Mouse (Mus musculus) neural tube, embryonic 13.5 days (tissue): Measurements from ENCODE around the gene Grcc10. TPM values are rescaled to one million over a fixed set of nuclear protein-coding genes. Genes with fewer than 3 reads are reported as not detected.
A peak's percentile ranks its signal among the peaks of the same experiment; 100 is the strongest.

Experiments
- ATAC-seq: fragments of 200-750 bp; cut with Nextera tagmentation; 2 replicates; pipeline ENCODE4 v1.8.0; 2017; ENCODE audit warnings: low read depth, mild to moderate bottlenecking, moderate TSS enrichment, moderate library complexity
- H3K27ac ChIP-seq: fragments of 300-500 bp; sonication (generic); replicated peaks from 2 replicates; pipeline ENCODE4 v1.5.1; 2015; ENCODE audit warnings: moderate library complexity, mild to moderate bottlenecking, inconsistent platforms
- H3K27me3 ChIP-seq: fragments of 300-500 bp; sonication (generic); 2 replicates; pipeline ENCODE4 v1.6.1; 2015; ENCODE audit warnings: mild to moderate bottlenecking, inconsistent platforms
- H3K36me3 ChIP-seq: fragments of 300-500 bp; sonication (generic); 2 replicates; pipeline ENCODE4 v1.6.1; 2015; ENCODE audit warnings: mild to moderate bottlenecking, inconsistent platforms
- H3K4me1 ChIP-seq: fragments of 300-500 bp; sonication (generic); replicated peaks from 2 replicates; pipeline ENCODE4 v1.6.1; 2015; ENCODE audit warnings: inconsistent platforms
- H3K4me2 ChIP-seq: fragments of 300-500 bp; sonication (generic); 2 replicates; pipeline ENCODE4 v1.6.1; 2015; ENCODE audit warnings: inconsistent platforms, mild to moderate bottlenecking, moderate library complexity
- H3K4me3 ChIP-seq: fragments of 300-500 bp; sonication (generic); 2 replicates; pipeline ENCODE4 v1.5.1; 2015; ENCODE audit warnings: mild to moderate bottlenecking, inconsistent platforms
- H3K9ac ChIP-seq: fragments of 300-500 bp; sonication (generic); 2 replicates; pipeline ENCODE4 v1.6.1; 2015; ENCODE audit warnings: moderate library complexity, mild to moderate bottlenecking, inconsistent platforms
- H3K9me3 ChIP-seq: fragments of 300-500 bp; sonication (generic); 2 replicates; pipeline ENCODE4 v1.6.1; 2016; ENCODE audit warnings: inconsistent platforms
- WGBS: fragments of 180-500 bp; shearing (Covaris S2); methylation state at CpG from one replicate; pipeline ENCODE4 v1.1.7; 2015; 5-methylcytosine and 5-hydroxymethylcytosine counted together
- microRNA counts: library from miRNA; unstranded; fragments of <30 nt; microRNA quantifications from one replicate; lab custom pipeline; 2016
- microRNA-seq: library from miRNA; unstranded; fragments of <30 nt; microRNA quantifications from one replicate; pipeline ENCODE4, GENCODE M21; 2016
- polyA plus RNA-seq: library from polyadenylated mRNA; unstranded; fragments of >200 nt; fragmentation: Nextera tagmentation; extraction: Ambion mirVana; gene quantifications from 2 replicates; pipeline ENCODE4 v1.2.1, GENCODE M21; 2015

Grcc10 gene
- polyA plus RNA-seq, 1 experiment from 2014 or later: 693 TPM

GRCm38 (mm10) chr6:124690517-124690916, 50.7 kb downstream of the Grcc10 start:
- no peak overlapping the region for H3K4me2 ChIP-seq
- H3K9ac ChIP-seq: no peak overlapping the region
- H3K4me1 ChIP-seq: peaks cover 17% of the 10 kb centered on the region; the same call in 1 of the 2 replicates
- 93% methylated on average over 3 of the region's 3 CpGs for WGBS
- H3K4me3 ChIP-seq: no peak overlapping the region
- H3K36me3 ChIP-seq: no peaks in the 10 kb centered on the region
- no peak overlapping the region for H3K27ac ChIP-seq
- no peak for ATAC-seq
- no peaks in the 10 kb centered on the region for H3K9me3 ChIP-seq
- H3K27me3 ChIP-seq: no peaks in the 10 kb centered on the region

MicroRNAs encoded within 50 kb of the gene (microRNA counts, 519-probe panel; counts per million panel counts)
- microRNA mmu-miR-141 (lab: Ali Mortazavi, UCI) (not detected), microRNA mmu-miR-200c (lab: Ali Mortazavi, UCI) (not detected)

Small RNAs within 50 kb of the gene (microRNA-seq; reads per million reads assigned to microRNA genes)
- gene Mir141: 4.7 reads per million, percentile 19 among the genes with 10 or more reads in this experiment
- gene Mir200c: 30.7 reads per million, percentile 39 among the genes with 10 or more reads in this experiment

Other genes with a start within 250 kb of the Grcc10 start
- 0.22 and 0.54 TPM in 2 replicates for gene C1rl, start 248.3 kb downstream of the Grcc10 start, polyA plus RNA-seq
- gene C1ra, start 229.0 kb downstream of the Grcc10 start, polyA plus RNA-seq: 0.12 and 0.14 TPM in 2 replicates
- gene C1s1, start 199.0 kb downstream of the Grcc10 start, polyA plus RNA-seq: 0.30 and 0.39 TPM in 2 replicates
- not detected in 2 replicates for gene C1rb, start 171.1 kb downstream of the Grcc10 start, polyA plus RNA-seq
- gene C1s2, start 105.3 kb downstream of the Grcc10 start, polyA plus RNA-seq: 0.12 TPM in 1 of 2 replicates, not detected in the other
- gene Lpcat3, start 78.3 kb downstream of the Grcc10 start, polyA plus RNA-seq: 43.2 and 43.7 TPM in 2 replicates
- gene Emg1, start 29.2 kb downstream of the Grcc10 start, polyA plus RNA-seq: 110 and 120 TPM in 2 replicates
- 259 and 270 TPM in 2 replicates for gene Phb2, start 29.0 kb downstream of the Grcc10 start, polyA plus RNA-seq
- 6.0 and 7.9 TPM in 2 replicates for gene Ptpn6, start 2.7 kb downstream of the Grcc10 start, polyA plus RNA-seq
- not detected in 2 replicates for gene Gm45234, start 14.6 kb upstream of the Grcc10 start, polyA plus RNA-seq
- 21.0 and 23.1 TPM in 2 replicates for gene Atn1, start 15.2 kb upstream of the Grcc10 start, polyA plus RNA-seq
- gene Eno2, start 28.3 kb upstream of the Grcc10 start, polyA plus RNA-seq: 67.2 and 69.8 TPM in 2 replicates
- 0.57 and 2.1 TPM in 2 replicates for gene Lrrc23, start 38.4 kb upstream of the Grcc10 start, polyA plus RNA-seq
- 4.7 and 8.5 TPM in 2 replicates for gene Spsb2, start 67.3 kb upstream of the Grcc10 start, polyA plus RNA-seq
- gene Tpi1, start 72.9 kb upstream of the Grcc10 start, polyA plus RNA-seq: 385 and 391 TPM in 2 replicates
- 176 and 178 TPM in 2 replicates for gene Usp5, start 88.1 kb upstream of the Grcc10 start, polyA plus RNA-seq
- 26.6 and 33.2 TPM in 2 replicates for gene Cdca3, start 88.2 kb upstream of the Grcc10 start, polyA plus RNA-seq
- gene Gnb3, start 98.9 kb upstream of the Grcc10 start, polyA plus RNA-seq: 0.44 and 0.93 TPM in 2 replicates
- gene P3h3, start 116.4 kb upstream of the Grcc10 start, polyA plus RNA-seq: 20.5 and 20.6 TPM in 2 replicates
- gene Gpr162, start 122.6 kb upstream of the Grcc10 start, polyA plus RNA-seq: 21.2 and 22.4 TPM in 2 replicates
- gene Cd4, start 146.8 kb upstream of the Grcc10 start, polyA plus RNA-seq: 0.21 TPM in 1 of 2 replicates, not detected in the other
- gene Lag3, start 170.3 kb upstream of the Grcc10 start, polyA plus RNA-seq: 2.2 and 3.2 TPM in 2 replicates
- 797 TPM in 2 replicates for gene Ptms, start 178.7 kb upstream of the Grcc10 start, polyA plus RNA-seq
- gene Mlf2, start 190.0 kb upstream of the Grcc10 start, polyA plus RNA-seq: 535 and 552 TPM in 2 replicates
- gene Cops7a, start 224.2 kb upstream of the Grcc10 start, polyA plus RNA-seq: 85.4 and 96.4 TPM in 2 replicates